Mouse (Mus musculus): ENCODE data around the gene Tectb. TPM values are rescaled to one million over a fixed set of nuclear protein-coding genes. Genes with fewer than 3 reads are reported as not detected.
A peak's percentile ranks its signal among the peaks of the same experiment; 100 is the strongest.
"Not testable (repeated sequence)": the region's sequence is repeated elsewhere in the genome, so short reads cannot be mapped to it uniquely, and the experiment has no call there.

The Tectb gene
- polyA plus RNA-seq, 1 experiment from 2014 or later = 0.05 TPM

GRCm38 (mm10) chr19:55167741-55168140, 12.8 kb upstream of the Tectb start:
- Histone ChIP-seq H3K4me1 (peaks cover 3% of the 10 kb centered on the region; the same call in 1 of the 2 replicates), H3K27me3 (replicated peaks) (no peaks in the 10 kb centered on the region), H3K27ac (no peak overlapping the region), H3K9me3 (replicated peaks) (no peaks in the 10 kb centered on the region; the same call in 1 of the 2 replicates), H3K36me3 (no peaks in the 10 kb centered on the region), H3K9ac (no peak overlapping the region), H3K4me2 (no peak overlapping the region), H3K4me3 (no peak overlapping the region)
- ATAC-seq = no peak
- 31% methylated on average over 2 of the region's 2 CpGs for WGBS (ENCODE audit: insufficient replicate concordance)

- H3K9ac ChIP-seq = no peak overlapping the region
- WGBS (ENCODE audit: insufficient replicate concordance) = 63% methylated on average over 6 of the region's 6 CpGs
- no peak overlapping the region for H3K27ac ChIP-seq
- no peaks in the 10 kb centered on the region for H3K36me3 ChIP-seq
- no peaks in the 10 kb centered on the region; the same call in 1 of the 2 replicates for H3K9me3 ChIP-seq (replicated peaks)
- no peak overlapping the region for H3K4me2 ChIP-seq
- H3K27me3 ChIP-seq (replicated peaks) = no peaks in the 10 kb centered on the region
- no peak overlapping the region for H3K4me3 ChIP-seq
- H3K4me1 ChIP-seq = peaks cover 3% of the 10 kb centered on the region; the same call in 1 of the 2 replicates
- no peak for ATAC-seq
Observed at GRCm38 (mm10) chr19:55168360-55168759, 12.2 kb upstream of the Tectb start.

DNA sequence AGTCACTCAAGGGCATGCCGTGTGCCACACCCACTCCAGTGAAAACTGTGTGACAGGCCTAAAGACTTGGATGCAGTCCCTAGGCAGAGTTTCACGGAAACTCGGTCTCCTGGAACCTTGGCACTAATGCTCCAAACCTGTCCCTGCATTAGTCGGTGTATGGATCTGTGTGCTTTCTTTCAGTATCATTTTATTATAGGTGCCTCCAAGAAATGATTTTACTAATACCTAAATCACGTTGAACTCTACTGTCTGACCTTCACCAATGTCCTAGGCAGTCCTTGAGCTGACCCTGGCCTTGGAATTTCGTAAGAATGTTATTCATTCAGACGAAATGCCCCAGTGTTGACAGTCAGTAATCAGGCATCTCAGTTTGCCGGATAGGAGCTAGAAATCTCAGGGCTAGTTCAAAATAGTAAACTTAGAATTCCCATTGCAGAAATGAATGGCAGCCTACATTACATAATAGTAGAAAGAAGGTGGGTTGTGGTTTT, 11.2 kb upstream of the Tectb start:
- WGBS (ENCODE audit: insufficient replicate concordance) = 65% methylated on average over 8 of the region's 8 CpGs
- not testable (repeated sequence) for H3K9ac ChIP-seq; H3K4me1 ChIP-seq; H3K4me3 ChIP-seq; H3K27me3 ChIP-seq (replicated peaks); H3K27ac ChIP-seq; H3K4me2 ChIP-seq; H3K9me3 ChIP-seq (replicated peaks); ATAC-seq; H3K36me3 ChIP-seq

DNA sequence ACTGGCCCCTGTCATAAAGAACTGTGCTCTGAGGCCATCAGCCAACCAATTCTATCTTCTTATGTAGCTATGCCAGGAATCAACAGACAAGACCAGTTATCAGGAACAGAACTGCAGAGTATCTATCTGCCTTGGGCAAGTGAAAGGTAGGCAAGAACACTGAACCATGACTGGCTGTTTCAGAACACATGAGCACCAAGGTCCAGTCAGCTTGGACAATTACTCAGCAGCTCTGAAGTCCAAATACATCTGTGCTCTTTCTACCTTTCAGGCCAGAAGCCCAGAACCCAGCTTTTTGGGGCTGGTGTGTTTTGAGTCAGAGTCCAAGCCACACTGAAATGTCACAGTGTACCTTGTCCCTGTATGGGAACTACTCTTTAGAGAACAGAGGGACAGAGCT, 10.1 kb upstream of the Tectb start:
- Histone ChIP-seq H3K4me3 (no peak overlapping the region), H3K36me3 (no peaks in the 10 kb centered on the region), H3K4me2 (no peak overlapping the region), H3K4me1 (0 out of 2 replicates have a peak, but pooled peaks cover under 1% of the 10 kb centered on the region), H3K9me3 (replicated peaks) (no peaks in the 10 kb centered on the region; the same call in 1 of the 2 replicates), H3K27me3 (replicated peaks) (no peaks in the 10 kb centered on the region), H3K27ac (no peak overlapping the region), H3K9ac (no peak overlapping the region)
- ATAC-seq = no peak

- no peak for ATAC-seq
- Histone ChIP-seq H3K9ac (no peak overlapping the region), H3K4me1 (no peaks in the 10 kb centered on the region), H3K36me3 (no peaks in the 10 kb centered on the region), H3K9me3 (replicated peaks) (no peaks in the 10 kb centered on the region; the same call in 1 of the 2 replicates), H3K4me3 (no peak overlapping the region), H3K27ac (no peak overlapping the region), H3K27me3 (replicated peaks) (no peaks in the 10 kb centered on the region), H3K4me2 (no peak overlapping the region)
- WGBS (ENCODE audit: insufficient replicate concordance) = 63% methylated on average over 1 of the region's 1 CpGs
Observed at GRCm38 (mm10) chr19:55171585-55171984, 8.9 kb upstream of the Tectb start.

DNA sequence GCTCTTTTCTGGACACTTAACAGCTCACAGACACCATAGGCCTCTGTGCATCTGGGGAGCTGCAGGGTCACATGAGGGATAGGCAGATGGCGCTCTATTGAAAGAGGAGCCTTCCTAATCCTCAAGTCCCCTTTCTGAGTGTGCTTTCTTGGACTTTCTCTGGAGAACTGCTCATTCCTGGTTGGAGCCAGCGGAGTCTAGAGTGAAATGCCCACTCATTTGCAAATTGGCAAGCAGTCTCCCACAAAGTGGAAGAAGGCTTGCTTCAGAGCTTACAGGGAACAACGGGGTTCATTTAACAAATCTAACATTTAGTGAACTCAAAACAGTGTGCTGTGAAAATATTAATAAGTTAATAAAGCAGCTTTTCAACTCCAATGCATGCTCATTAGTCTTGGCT, 3.4 kb upstream of the Tectb start:
- H3K4me3 ChIP-seq = no peak overlapping the region
- no peak for ATAC-seq
- H3K36me3 ChIP-seq = no peaks in the 10 kb centered on the region
- H3K27me3 ChIP-seq (replicated peaks) = no peaks in the 10 kb centered on the region
- H3K4me1 ChIP-seq = no peaks in the 10 kb centered on the region
- no peak overlapping the region for H3K27ac ChIP-seq
- H3K4me2 ChIP-seq = no peak overlapping the region
- H3K9me3 ChIP-seq (replicated peaks) = no peaks in the 10 kb centered on the region
- H3K9ac ChIP-seq = no peak overlapping the region
- 71% methylated on average over 3 of the region's 3 CpGs for WGBS (ENCODE audit: insufficient replicate concordance)

DNA sequence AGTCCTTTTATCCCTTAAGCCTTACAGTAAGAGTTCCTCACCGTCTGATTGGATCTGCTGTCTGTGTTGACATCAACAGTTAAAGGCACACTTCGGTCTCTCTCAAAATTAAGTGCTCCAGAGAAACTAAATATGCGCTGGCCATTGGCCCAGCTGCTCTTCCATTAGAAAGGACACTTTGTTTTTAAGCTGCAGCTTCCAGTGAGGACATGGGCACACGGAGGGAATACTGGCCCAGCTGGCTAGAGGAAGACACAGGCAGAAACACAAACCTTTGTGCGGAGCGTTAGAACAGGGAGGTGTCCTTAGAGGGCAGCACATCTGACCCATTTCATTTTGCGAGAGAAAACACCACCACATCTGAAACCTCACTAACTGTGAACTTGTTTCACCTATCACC, 3.9 kb downstream of the Tectb start:
- no peak for ATAC-seq
- H3K4me1 ChIP-seq = no peaks in the 10 kb centered on the region
- H3K36me3 ChIP-seq = no peaks in the 10 kb centered on the region
- H3K4me3 ChIP-seq = no peak overlapping the region
- no peaks in the 10 kb centered on the region for H3K27me3 ChIP-seq (replicated peaks)
- H3K9ac ChIP-seq = no peak overlapping the region
- WGBS (ENCODE audit: insufficient replicate concordance) = 60% methylated on average over 7 of the region's 7 CpGs
- no peak overlapping the region for H3K27ac ChIP-seq
- no peak overlapping the region for H3K4me2 ChIP-seq
- H3K9me3 ChIP-seq (replicated peaks) = no peaks in the 10 kb centered on the region

DNA sequence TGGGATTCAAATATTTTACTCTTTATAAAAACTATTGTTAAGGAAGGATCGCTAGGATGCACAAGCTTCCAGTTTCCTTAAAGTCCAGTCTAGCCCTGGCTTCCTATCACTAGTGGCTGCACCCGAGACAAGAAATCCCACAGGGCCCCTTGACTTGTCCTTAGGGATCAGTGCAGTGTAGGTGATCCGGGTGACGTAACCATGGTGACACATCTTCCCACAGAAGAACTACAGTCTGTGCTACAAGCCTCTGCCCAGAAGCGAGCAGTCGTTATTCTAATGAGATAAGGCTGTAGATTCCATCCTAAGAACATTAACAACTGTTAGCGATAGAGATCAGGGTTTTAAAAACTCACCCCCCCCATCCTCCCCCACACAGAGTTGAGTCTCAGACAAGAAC, 4.5 kb downstream of the Tectb start:
- Histone ChIP-seq H3K9me3 (replicated peaks) (no peaks in the 10 kb centered on the region), H3K36me3 (no peaks in the 10 kb centered on the region), H3K27me3 (replicated peaks) (no peaks in the 10 kb centered on the region), H3K27ac (no peak overlapping the region), H3K4me1 (no peaks in the 10 kb centered on the region), H3K9ac (no peak overlapping the region), H3K4me2 (no peak overlapping the region), H3K4me3 (no peak overlapping the region)
- no peak for ATAC-seq
- 59% methylated on average over 7 of the region's 7 CpGs for WGBS (ENCODE audit: insufficient replicate concordance)

DNA sequence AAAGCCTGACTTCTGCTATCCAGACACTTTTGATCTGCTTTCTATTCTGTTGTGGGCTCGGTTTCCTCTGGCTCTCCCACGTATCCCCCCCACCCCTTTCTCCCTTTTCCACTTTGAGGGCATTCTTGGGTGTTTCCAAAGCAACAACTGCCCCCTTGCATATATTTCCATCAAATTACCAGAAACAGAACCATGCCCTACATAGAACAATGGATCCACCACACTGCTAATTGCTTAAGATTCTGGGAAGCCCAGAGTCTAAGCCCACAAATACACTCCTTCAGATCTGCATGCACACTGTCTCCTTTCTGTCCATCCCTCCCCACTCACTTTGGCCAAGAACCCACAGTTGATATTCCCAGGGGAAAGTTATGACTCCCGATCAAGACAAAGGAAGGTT, 5.1 kb downstream of the Tectb start:
- no peak for ATAC-seq
- no peak overlapping the region for H3K4me2 ChIP-seq
- H3K27me3 ChIP-seq (replicated peaks) = no peaks in the 10 kb centered on the region
- H3K36me3 ChIP-seq = no peaks in the 10 kb centered on the region
- H3K27ac ChIP-seq = no peak overlapping the region
- H3K9ac ChIP-seq = no peak overlapping the region
- H3K4me1 ChIP-seq = no peaks in the 10 kb centered on the region
- no peak overlapping the region for H3K4me3 ChIP-seq
- 55% methylated on average over 3 of the region's 3 CpGs for WGBS (ENCODE audit: insufficient replicate concordance)
- no peaks in the 10 kb centered on the region for H3K9me3 ChIP-seq (replicated peaks)

- no peaks in the 10 kb centered on the region for H3K9me3 ChIP-seq (replicated peaks)
- H3K27ac ChIP-seq = no peak overlapping the region
- no peak overlapping the region for H3K9ac ChIP-seq
- 0 out of 2 replicates have a peak, but pooled peaks cover 4% of the 10 kb centered on the region for H3K4me1 ChIP-seq
- H3K27me3 ChIP-seq (replicated peaks) = no peaks in the 10 kb centered on the region
- WGBS (ENCODE audit: insufficient replicate concordance) = 57% methylated on average over 5 of the region's 5 CpGs
- no peak for ATAC-seq
- no peak overlapping the region for H3K4me3 ChIP-seq
- H3K36me3 ChIP-seq = no peaks in the 10 kb centered on the region
- no peak overlapping the region for H3K4me2 ChIP-seq
Observed at GRCm38 (mm10) chr19:55190065-55190464, 9.5 kb downstream of the Tectb start.

DNA sequence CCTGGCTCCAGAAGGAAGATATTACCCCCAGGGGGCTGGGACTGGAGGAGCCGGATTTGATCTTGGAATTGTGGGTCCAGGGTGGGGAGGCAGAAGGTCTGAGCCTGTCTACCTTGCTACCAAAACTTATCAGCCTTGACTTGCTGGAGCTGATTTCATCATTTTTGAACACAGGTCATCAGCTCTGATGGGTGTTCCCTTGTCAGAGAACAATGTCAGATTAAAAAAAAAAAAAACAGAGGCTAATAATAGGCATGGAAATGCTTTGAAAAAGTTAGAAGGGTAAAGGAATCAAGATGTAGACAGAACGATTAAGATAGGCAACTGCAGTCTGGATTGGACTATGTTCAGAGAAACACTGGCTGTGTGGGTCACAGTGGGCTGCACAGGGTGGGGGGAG, 11.1 kb downstream of the Tectb start:
- Histone ChIP-seq H3K27me3 (replicated peaks) (no peaks in the 10 kb centered on the region), H3K9ac (no peak overlapping the region), H3K9me3 (replicated peaks) (no peaks in the 10 kb centered on the region), H3K4me1 (0 out of 2 replicates have a peak, but pooled peaks cover 4% of the 10 kb centered on the region), H3K36me3 (no peaks in the 10 kb centered on the region), H3K27ac (no peak overlapping the region), H3K4me2 (no peak overlapping the region), H3K4me3 (no peak overlapping the region)
- ATAC-seq = no peak
- WGBS (ENCODE audit: insufficient replicate concordance) = 69% methylated on average over 2 of the region's 2 CpGs

- Histone ChIP-seq H3K9ac (no peak overlapping the region), H3K9me3 (replicated peaks) (no peaks in the 10 kb centered on the region), H3K27ac (no peak overlapping the region), H3K4me1 (0 out of 2 replicates have a peak, but pooled peaks cover 4% of the 10 kb centered on the region), H3K27me3 (replicated peaks) (no peaks in the 10 kb centered on the region), H3K36me3 (no peaks in the 10 kb centered on the region), H3K4me3 (no peak overlapping the region), H3K4me2 (no peak overlapping the region)
- peak; percentile 51; the same call in 1 of the 2 replicates for ATAC-seq
- 73% methylated on average over 21 of the region's 21 CpGs for WGBS (ENCODE audit: insufficient replicate concordance)
Observed at GRCm38 (mm10) chr19:55192254-55192945, 11.9 kb downstream of the Tectb start.
